Comparison of ENCODE assay signal across 24 mouse cellular contexts in the genomic region with DNA sequence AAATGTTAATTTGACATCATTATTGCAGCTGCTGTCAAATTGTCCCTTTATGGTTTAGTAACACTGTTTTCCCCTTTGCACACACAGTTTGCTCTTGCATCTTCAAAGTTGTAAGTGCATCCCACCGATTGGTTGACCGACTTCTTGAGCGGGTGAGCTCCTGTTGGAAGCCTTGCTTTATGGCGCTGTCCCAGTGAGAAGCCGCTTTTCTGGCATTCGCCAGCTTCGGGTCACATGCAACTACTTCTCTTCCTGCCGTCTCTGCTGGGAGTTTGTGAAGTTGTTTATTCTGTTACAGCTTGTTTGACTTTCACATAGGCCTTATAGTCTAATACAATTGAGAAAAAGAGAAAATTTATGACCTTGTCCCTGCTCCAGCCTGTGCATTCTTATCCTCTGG.
"Had no signal": no experiment of that assay in that cellular context is flagged by ENCODE, and none has a peak within 500 bp of the region (broad histone marks: within the 10 kb centered on the region; RNA-seq: fewer than 3 reads in every experiment).

No protein-coding gene starts in this region.

- H3K4me1 ChIP-seq: limb, embryonic 13.5 days had no signal

- H3K36me3 ChIP-seq: heart, embryonic 15.5 days; hindbrain, embryonic 13.5 days; hindbrain, embryonic 15.5 days had no signal

- H3K9me3 ChIP-seq: heart, embryonic 13.5 days; heart, embryonic 15.5 days; hindbrain, embryonic 13.5 days; hindbrain, embryonic 15.5 days; kidney, embryonic 15.5 days; limb, embryonic 13.5 days; limb, embryonic 15.5 days had no signal

- H3K27ac ChIP-seq: heart, embryonic 15.5 days; hindbrain, embryonic 13.5 days; hindbrain, embryonic 15.5 days; hindbrain, postnatal 0 days; kidney, embryonic 15.5 days; limb, embryonic 13.5 days; limb, embryonic 15.5 days had no signal

- H3K4me3 ChIP-seq: heart, adult 2 months; heart, embryonic 13.5 days; heart, embryonic 15.5 days; hindbrain, embryonic 13.5 days; hindbrain, embryonic 15.5 days; kidney, embryonic 15.5 days; limb, embryonic 13.5 days; limb, embryonic 15.5 days had no signal

- H3K4me2 ChIP-seq: heart, embryonic 11.5 days; heart, embryonic 13.5 days; heart, embryonic 15.5 days; hindbrain, embryonic 13.5 days; hindbrain, embryonic 15.5 days; kidney, embryonic 15.5 days; limb, embryonic 13.5 days; limb, embryonic 15.5 days had no signal

- H3K9ac ChIP-seq: heart, embryonic 13.5 days; heart, embryonic 15.5 days; hindbrain, embryonic 13.5 days; hindbrain, embryonic 15.5 days; kidney, embryonic 15.5 days; limb, embryonic 13.5 days; limb, embryonic 15.5 days had no signal

- H3K27me3 ChIP-seq: heart, embryonic 15.5 days; hindbrain, embryonic 15.5 days; kidney, embryonic 15.5 days; limb, embryonic 13.5 days; limb, embryonic 15.5 days had no signal

- DNase-seq: gastrocnemius, postnatal 14 days; gastrocnemius, postnatal 36 days; heart, adult 11 months; heart, adult 2 months; heart, postnatal 14 days; heart, postnatal 36 days; kidney, adult 11 months; kidney, adult 2 months; kidney, adult 9 months; kidney, postnatal 14 days; kidney, postnatal 36 days; layer of hippocampus, adult 9-11 months; layer of hippocampus, postnatal 36 days; left cerebral cortex, postnatal 4 days had no signal

- ATAC-seq: hindbrain, postnatal 0 days; intestine, embryonic 16.5 days had no signal
